Mouse (Mus musculus) fat pad, adult 2 months (tissue): Measurements from ENCODE around the gene Hspa2.
"Not testable (repeated sequence)": the region's sequence is repeated elsewhere in the genome, so short reads cannot be mapped to it uniquely, and the experiment has no call there.

ENCODE experiments used
- DNase-seq: peaks from one replicate; pipeline ENCODE4 v3.0.0-alpha.2; 2011; ENCODE audit warnings: low read depth, low spot score; ENCODE audit errors: extremely low read depth

Hspa2 gene

DNA sequence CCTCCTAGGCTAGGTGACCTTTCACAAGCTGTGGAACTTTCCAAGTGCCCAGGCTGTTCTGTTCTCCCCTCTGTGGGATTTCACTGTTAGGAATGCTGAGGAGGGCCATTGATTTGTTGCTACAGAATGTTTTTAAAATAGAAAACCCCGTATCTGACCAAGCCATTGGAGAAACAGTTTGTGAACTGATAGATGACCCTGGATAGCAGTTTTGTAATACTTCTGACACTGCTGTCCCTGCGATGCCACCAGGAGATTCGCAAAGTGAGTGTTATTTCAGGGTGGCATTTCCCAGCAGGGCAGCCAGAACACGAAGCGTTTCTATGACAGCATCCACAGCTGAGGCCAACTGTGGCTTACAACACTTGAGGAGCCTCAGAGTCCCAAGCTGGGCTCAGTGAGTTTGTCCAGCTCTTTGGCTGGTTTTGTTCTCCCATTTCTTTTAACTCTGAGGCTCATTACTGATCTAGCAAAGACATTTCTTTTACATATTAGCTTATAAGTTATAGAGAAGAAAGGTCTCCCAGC lies 27.0 kb downstream of the Hspa2 start:
- DNase-seq: no peak

GRCm38 (mm10) chr12:76431431-76431830 lies 27.5 kb downstream of the Hspa2 start:
- no peak for DNase-seq

GRCm38 (mm10) chr12:76434111-76434510 lies 30.1 kb downstream of the Hspa2 start:
- no peak for DNase-seq

DNA sequence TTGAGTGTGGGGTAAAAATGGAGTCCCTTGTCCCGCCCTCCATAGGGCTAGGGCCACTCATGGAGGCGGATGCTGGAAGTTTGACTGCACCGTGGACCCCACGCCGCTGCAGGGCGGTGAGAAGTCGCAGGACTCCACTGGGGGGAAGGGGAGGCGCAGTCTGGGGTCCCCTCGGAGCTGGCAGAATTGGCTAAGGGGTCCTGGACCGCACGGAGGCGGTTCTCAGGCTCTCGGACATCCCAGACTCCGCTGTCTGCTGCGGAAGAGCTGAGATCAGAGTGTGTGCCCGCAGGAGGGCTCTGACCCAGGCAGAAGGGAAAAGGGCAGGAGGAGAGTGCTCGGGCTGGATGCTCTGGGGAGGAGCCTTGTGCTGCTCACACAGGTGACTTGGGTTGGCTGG lies 31.1 kb downstream of the Hspa2 start:
- no peak for DNase-seq

DNA sequence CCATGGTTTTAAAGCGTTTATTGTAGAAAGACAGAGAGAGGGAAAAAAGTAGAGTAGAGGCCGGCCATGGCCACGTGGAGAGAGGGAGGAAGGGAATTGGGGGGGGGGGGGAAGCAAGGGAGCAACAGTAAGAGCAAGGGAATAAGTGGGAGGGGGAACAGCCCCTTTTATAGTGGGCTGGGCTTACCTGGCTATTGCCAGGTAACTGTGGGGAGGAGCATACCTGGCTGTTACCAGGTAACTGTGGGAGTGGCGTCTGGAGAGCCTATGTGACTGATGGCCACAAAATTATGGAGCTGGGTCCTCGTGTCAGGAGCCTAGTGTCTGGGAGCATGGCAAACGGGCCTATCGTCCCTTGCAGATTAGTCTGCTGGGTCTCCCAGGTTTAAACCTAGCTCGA lies 31.6 kb downstream of the Hspa2 start:
- no peak for DNase-seq

DNA sequence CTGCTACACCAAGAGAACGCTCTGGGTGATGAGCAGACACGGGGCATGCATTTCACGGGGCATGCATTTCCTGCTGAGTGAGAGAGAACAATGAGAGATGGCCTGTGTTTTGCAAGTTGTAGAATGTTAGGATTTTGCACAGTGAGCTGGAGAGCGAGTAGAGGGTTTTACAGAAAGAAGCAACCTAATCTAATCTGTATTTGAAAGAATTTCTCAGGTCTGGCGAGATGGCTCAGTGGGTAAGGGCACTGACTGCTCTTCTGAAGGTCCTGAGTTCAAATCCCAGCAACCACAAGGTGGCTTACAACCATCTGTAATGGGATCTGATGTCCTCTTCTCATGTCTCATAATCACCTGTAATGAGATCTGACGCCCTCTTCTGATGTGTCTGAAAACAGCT lies 39.5 kb downstream of the Hspa2 start:
- not testable (repeated sequence) for DNase-seq

DNA sequence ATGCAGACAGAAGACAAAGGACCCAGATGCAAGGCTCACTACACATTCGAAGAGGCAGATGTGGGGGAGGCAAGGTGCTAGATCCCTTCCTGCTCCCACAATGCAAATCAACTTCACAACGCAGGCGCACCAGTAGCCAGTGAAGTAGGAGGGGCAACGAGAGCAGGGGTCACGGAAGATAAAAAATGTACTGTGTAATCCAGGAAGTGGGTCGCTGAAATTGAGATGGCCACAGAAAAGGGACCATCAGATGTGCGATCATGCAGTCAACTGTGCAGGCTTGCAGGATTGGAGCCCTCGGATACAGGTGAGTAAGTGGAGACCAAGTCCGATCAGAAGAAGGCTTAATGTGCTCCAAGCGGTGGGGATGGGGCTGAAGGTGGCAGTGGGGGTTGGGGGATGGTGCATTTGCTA lies 40.4 kb downstream of the Hspa2 start:
- DNase-seq: no peak

- no peak for DNase-seq
Measured at GRCm38 (mm10) chr12:76444862-76445261, 40.9 kb downstream of the Hspa2 start.

DNA sequence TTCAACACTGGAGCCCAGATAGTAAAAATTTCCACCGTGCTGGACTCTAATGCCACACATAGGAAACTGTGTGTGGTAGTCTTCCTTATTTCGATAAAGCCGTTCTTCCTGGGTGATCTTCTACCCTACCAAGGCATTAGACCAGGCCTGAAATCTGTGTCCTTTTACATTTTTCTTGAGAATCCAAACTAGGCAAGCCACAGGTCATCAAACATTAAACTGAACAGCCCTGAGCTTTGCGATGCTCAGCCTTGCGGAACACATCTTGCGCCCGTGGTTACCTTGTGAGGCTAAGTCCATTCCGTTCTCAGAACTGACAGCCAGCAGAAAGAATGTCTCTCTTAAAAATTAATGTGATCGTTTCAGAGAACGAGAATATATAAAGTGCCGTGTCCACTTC lies 42.2 kb downstream of the Hspa2 start:
- DNase-seq: no peak

DNA sequence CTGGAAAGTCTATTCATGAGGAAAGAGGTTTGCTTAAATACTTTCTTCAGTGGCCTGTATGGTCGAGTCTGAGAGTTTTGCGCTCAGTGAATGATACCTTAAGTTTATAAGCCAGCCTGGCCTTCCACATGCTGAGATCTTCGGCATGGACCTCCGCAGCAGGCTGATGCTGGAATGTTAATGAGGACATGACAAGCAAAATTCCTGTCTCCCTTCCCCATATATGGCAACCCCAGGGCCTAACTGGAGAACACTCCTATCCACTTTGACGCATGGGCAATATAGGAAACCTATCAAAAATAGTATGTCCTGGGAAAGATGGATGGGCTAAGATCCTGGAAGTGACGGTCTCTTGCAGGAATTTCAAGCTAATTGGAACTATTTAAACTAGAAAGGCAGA lies 44.2 kb downstream of the Hspa2 start:
- no peak for DNase-seq

DNA sequence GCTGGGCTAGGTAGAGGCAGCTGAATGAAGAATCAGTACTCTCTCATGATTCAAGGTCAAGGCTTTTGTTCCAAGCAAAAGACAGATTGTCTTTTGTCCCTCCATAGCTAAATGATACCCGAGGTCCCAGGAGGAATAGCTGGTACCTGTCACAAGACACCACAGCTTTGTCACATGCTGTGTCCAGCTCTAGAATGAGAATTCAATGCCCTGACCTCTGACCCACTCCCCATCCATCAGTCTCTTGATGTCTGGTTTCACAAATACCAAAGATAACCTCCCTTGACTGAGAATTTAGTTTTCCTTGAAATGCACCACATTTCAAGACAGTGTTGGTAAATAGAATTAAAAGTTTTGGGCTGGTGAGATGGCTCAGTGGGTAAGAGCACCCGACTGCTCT lies 48.2 kb downstream of the Hspa2 start:
- DNase-seq: no peak
